Mouse (Mus musculus) CD8-positive naive resting alpha-beta T cell, adult 57 days (primary cell): Measurements from ENCODE around the gene Spata33. TPM values are rescaled to one million over a fixed set of nuclear protein-coding genes. Genes with fewer than 3 reads are reported as not detected.

ENCODE experiments used
- total RNA-seq: library from RNA; stranded (reverse); gene quantifications from one replicate; pipeline ENCODE4 v1.2.4, GENCODE M21; 2023

Spata33 gene
- 0.28 TPM for total RNA-seq

DNA sequence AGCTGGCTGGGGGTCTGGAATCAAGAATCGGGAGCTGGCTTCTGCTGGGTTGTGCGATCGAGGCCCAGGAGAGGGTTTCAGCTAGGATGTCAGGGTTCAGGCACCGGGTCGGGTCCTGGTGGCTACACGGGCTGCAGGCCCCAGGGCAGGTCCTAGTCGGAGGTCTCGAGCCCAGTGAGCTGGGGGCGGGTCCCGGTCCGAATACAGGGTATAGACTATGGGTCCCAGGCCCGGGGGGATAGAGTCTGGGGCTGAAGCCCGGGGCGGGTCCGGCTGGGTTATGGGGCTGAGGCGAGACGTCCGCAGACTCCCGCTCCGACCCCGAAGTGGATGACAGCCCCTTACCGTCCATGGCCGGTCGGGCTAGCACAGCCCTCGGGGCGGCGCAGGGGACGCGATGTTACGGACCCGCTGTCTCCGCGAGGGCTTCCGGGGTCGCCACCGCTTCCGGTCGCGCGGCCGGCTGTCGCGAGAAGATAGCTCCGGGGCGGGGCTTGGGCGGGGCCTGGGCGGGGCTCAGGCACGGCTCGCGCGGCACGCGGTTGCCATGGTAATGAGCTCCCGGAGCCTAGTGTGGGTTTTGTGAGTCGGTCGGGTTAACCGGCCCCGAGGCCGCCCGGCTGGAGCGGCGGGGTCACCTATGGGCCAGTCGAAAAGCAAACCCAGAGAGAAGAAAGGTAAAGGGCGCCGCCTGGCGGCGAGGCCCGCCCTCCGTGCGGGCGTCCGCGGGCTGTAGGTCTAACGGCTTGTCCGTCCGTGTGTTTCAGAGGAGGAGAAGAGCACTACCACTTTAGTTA lies at the start of gene Spata33, which contains the start of gene Chmp1a:
TSS of gene Spata33 (plus strand) at position 512 of the 797 bp plus-strand sequence.
TSS of gene Chmp1a (minus strand) at position 443 of the 797 bp plus-strand sequence.

GRCm38 (mm10) chr8:123185566-123186409 lies 26.8 kb upstream of the Spata33 start, which contains the start of gene Dpep1:
TSS of gene Dpep1 (plus strand) at chr8:123186242.

DNA sequence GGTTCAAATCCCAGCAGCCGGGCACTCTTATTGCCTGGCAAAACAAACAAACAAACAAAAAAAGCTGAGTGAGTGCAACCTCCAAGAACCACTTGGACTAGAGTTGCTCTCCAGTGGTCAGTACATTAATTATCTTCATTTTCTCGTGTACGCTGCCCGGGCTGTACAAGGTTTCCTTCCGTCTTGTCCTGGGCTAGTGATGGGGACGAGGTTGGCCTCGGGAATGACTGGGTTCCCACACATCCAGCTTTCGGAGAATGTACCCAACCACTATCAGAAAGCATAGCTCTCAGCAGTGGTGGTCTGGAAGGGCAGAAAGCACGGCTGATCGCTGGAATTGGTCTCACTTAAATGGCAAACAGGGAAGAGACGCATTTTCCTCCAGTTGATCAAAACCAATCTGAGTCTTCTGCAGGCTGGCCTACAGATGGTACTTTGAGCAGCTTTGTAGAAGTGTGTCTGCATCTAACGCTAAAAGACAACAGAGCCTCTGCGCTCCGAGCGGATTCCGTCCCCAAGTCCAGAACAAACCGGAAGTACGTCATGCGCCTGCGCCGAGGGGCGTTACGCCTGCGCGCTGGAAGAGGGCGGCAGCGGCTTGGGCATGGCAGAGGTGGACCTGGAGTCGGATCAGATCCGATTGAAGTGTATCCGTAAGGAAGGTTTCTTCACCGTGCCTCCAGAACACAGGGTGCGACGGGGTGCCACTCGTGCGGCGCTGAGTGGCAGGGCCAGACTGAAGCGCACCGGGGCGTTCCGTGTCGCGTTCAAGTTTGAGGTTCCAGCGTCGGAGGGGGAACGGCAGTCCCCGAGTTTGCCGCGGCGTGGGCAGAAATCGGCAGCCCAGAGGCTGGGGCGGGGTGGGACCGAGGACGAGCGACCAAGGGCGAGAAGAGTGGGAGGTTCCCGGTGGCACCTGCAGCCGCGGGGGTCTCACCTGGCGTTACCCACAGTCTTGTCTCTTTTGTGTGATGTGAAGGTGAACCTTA lies 11.9 kb downstream of the Spata33 start, which contains the start of gene Cdk10:
TSS of gene Cdk10 (plus strand) at position 565 of the 989 bp plus-strand sequence.

GRCm38 (mm10) chr8:123235520-123236497 lies 23.2 kb downstream of the Spata33 start, which contains the start of gene Spata2l:
TSS of gene Spata2l (minus strand) at chr8:123236233.

DNA sequence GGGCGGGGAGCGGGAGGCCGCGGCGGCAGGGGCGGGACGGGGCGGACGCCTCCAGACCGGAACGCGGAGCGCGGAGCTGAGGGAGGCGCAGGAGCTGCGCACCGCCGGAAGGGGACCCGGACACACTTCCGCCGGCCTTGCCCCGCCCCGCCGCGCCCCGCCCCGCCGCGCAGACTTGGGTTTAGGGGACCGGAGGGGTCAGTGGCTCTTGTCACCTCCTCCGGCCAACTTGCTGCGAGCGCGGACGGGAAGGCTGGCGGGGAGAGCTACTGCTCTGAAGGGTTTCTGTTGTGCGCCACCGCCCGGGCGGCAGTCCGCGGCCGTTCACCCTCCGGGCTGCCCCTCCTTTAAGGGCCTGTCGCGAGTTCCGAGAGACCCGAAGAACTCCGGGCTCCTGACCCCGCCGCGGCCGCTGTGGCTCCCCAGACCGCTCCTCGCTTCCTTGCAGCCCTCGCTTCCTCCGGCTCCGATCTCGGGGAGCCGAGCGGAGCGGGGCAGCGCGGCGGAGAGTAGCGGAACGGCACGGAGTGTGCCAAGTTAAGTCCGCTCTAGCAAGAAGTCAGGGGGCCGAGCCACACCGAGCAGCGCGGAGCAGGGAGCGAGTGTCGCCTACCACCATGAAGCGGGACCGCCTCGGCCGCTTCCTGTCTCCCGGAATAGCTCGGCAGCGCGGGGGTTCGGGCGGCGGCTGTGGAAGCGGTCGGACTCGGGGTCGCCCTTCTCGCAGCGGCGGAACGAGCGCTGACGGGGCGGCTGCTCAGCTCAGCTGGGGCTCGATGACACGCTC lies 41.7 kb downstream of the Spata33 start, which contains the start of the genes Zfp276 and Vps9d1:
TSS of gene Zfp276 (plus strand) at position 97 of the 787 bp plus-strand sequence.
TSS of gene Vps9d1 (minus strand) at position 250 of the 787 bp plus-strand sequence.

Other genes starting within 250 kb of the Spata33 start
- 327 TPM for gene Ankrd11, start 170.6 kb upstream of the Spata33 start, total RNA-seq
- 55.4 TPM for gene Spg7, start 149.9 kb upstream of the Spata33 start, total RNA-seq
- gene Rpl13, start 110.5 kb upstream of the Spata33 start, total RNA-seq, result 2,033 TPM
- 0.58 TPM for gene Cpne7, start 95.5 kb upstream of the Spata33 start, total RNA-seq
- gene Sult5a1, start 54.5 kb upstream of the Spata33 start, total RNA-seq, result not detected
- not detected for gene Dpep1, start 26.6 kb upstream of the Spata33 start, total RNA-seq
- 62.4 TPM for gene Chmp1a, start 69 bp upstream of the Spata33 start, total RNA-seq
- 59.2 TPM for gene Cdk10, start 12.0 kb downstream of the Spata33 start, total RNA-seq
- 8.7 TPM for gene Spata2l, start 23.4 kb downstream of the Spata33 start, total RNA-seq
- gene Zfp276, start 41.4 kb downstream of the Spata33 start, total RNA-seq, result 29.9 TPM
- gene Vps9d1, start 41.5 kb downstream of the Spata33 start, total RNA-seq, result 38.6 TPM
- gene Fanca, start 105.7 kb downstream of the Spata33 start, total RNA-seq, result 10.0 TPM
- not detected for gene Spire2, start 119.9 kb downstream of the Spata33 start, total RNA-seq
- gene Tcf25, start 160.9 kb downstream of the Spata33 start, total RNA-seq, result 206 TPM
- 0.18 TPM for gene Mc1r, start 194.3 kb downstream of the Spata33 start, total RNA-seq
- gene Tubb3, start 198.6 kb downstream of the Spata33 start, total RNA-seq, result 2.0 TPM
- gene Def8, start 210.7 kb downstream of the Spata33 start, total RNA-seq, result 13.2 TPM